Mouse (Mus musculus): Measurements from ENCODE around the gene Gm29133. TPM values are rescaled to one million over a fixed set of nuclear protein-coding genes. Genes with fewer than 3 reads are reported as not detected.

Gene Gm29133
- not detected for total RNA-seq (2023)

DNA sequence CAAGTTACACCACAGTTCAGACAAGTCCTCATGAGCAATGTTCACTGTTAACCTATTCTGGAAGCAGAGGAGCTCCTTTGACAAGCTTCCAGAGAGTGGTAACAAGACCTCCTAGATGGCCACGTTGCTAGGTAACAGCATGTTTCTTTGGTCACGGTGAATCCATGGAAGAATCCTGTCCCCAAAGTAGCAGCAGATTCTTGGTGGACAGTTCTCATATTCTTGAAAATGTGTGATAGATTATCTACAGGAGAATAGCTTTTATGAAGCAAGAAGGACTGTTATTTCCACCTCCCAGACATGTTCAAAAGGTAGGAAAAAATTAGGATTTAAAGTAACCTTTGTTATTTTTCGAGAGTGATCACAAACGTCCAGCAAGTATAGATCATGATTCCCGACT lies at the start of gene Gm29133:
TSS of gene Gm29133 (plus strand) at position 301 of the 400 bp plus-strand sequence.

Other genes with a start within 250 kb of the Gm29133 start
- 112 TPM for gene Pdcd10, start 191.3 kb upstream of the Gm29133 start, total RNA-seq (2023)
- gene Serpini1, start 190.7 kb upstream of the Gm29133 start, total RNA-seq (2023): 19.2 TPM
- gene Golim4, start 208.8 kb downstream of the Gm29133 start, total RNA-seq (2023): 13.9 TPM